Mouse (Mus musculus): Measurements from ENCODE around the gene Tubb2b.

Tubb2b gene

DNA sequence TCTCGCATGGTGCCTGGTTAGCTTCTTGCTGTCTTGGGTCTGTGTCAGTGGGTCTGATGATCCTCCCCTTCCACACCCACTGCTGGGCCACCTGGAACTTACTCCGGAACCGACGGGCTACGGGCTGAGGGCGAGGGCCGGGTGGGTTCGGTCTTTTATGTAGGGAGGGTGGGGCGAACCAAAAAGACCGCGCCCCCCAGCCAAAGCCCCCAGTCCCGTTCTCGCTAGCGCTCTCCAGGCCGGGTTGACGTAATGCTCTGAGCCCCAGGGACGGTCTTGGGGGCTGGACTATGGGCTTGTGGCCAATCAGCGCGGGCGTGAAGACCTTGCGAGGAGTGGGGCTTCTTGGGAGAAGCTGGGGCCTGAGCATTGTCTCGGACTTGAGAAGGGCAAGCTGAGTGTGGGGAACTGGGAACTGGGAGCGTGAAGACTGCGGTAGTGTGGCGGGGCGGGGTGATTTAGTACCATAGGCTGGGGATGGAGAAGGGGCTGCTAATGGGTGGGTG lies at the start of gene Tubb2b:
Gene Tubb2b, minus strand, starts transcription at position 241 of the 506 bp plus-strand sequence.
- DNase-seq, result peak; percentile 97

GRCm38 (mm10) chr13:34174025-34174424 lies 43.8 kb upstream of the Tubb2b start:
- DNase-seq, result no peak

DNA sequence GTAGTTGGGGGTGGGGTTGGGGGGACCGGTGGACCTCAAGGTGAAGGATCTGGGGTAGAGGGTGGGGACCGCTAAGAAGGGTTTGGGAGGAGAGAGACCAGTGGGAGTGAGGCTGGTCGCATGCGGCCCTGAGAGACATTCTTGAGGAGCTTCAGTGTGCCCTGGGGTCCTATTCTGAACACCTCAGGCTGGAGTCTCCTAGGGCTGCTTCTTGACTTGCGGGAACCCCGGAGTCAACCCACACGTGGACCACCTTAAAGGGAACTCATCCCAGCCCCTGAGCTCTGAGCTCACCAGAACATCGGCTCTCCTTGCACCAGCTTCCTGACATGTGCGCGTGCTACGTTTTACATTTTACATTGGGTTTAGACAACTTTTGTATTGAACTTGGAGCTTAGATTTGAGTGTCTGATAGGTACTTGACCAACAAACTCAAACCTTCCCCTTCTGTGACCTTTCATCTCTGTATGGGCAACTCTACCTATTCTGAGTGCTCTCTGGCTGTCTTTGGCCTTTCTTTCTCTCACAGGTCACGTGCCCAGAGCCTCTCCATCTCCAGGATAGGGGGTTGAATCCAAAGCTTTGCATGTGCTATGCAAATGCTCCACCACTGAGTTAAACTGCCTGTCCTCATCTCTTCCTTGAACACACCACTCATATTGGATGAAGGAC lies 33.2 kb upstream of the Tubb2b start:
- DNase-seq, result no peak

GRCm38 (mm10) chr13:34162491-34163303 lies 32.4 kb upstream of the Tubb2b start, which contains the start of gene Psmg4:
TSS of gene Psmg4 (plus strand) at chr13:34162964.
- peak; percentile 99 for DNase-seq

DNA sequence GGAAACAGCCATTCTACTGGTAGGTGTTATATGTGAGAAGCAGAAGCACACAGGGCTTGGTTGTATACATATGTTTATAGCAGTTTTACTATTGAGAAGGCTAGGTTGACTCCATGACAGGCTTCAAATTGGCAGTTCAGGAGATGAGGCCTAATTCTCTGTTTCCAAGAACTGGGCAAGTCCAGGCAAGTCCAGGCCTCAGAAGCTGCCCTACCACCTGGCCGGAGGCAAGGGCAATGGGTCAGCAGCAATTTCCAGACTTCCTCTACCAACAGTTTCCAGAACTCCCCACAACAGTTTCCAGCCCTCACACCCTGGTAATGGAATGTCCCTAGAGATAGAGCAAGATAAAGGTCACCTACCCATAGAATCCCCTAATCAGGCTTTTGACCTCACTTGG lies 29.7 kb upstream of the Tubb2b start:
- DNase-seq, result peak; percentile 79

DNA sequence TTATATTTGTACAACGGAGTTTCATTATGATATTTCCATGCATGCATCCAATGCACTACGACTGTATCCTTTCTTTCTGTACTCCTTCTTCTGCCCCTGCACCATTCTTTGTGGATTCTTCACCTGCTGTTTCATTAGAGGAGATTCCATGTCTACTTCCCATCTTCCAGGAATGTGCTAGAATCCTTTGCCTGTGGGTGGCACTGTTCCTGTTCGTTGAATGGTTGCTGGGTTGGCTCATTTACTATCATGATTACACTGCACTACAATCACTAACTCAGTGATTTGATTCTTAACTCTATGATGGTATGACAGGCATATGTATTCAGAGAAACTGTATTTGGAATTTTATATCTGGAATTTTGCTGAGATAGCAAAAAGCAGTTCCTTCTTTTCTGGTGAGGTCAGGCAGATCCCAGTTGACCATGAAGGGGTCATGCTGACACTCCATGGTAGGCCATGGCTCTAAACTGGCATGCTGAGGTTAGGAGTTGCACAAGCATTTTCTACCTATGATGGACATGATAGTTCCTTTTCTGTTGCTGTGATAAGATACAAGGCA lies 27.4 kb upstream of the Tubb2b start:
- peak; percentile 56 for DNase-seq

DNA sequence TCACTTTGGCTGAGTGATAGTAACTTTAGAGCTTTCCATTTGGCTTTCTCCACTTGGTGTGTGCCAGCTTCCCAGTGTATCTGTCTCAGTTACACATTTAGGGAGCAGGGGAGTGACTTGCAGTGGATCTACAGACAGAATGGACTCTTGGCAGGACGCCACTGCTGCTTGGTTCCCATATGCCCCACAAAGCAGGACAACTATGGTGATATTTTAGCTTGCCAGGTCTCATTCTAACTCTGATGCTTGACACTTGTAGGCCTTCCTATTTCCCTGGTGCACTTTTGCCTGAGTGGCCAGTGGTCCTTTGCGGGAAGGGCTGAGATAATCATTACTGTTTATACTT lies 26.5 kb upstream of the Tubb2b start:
- peak; percentile 89 for DNase-seq

GRCm38 (mm10) chr13:34156133-34156839 lies 26.0 kb upstream of the Tubb2b start:
- DNase-seq, result peak; percentile 89

GRCm38 (mm10) chr13:34154931-34155272 lies 24.6 kb upstream of the Tubb2b start:
- DNase-seq, result peak; percentile 92

DNA sequence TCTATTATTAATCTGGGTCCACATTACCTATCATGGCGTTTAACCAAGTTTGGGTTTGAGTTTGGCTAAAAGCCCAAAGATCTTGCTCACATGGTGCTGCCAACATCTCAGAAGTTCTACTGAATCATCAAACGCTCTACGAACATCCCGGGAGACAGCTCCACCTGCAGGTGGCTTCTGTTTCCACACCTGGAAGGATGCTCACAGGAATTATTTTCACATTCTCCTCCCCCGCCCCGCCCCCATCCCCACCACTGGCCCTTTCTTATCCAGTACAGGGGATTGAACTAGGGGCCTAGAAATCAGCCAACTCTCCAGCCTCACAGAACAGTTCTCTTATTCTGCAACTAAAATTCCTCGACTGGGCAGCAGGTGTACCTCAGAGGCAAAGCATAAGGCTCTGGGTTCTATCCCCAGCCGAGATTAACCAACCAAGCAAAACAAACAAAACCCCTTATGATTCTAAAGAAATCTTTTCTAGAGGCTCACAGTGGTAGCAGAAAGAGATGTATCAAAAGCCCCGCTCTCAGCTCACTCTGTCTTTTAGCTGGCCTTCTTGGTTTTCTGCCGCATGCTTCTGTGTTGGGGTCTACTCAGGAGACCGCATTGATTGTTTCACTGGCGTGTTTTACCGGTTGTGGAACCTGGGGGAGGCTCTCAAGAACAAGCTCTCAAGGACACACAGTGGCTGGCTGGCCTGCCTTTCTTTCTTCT lies 24.1 kb upstream of the Tubb2b start:
- DNase-seq, result peak; percentile 95

DNA sequence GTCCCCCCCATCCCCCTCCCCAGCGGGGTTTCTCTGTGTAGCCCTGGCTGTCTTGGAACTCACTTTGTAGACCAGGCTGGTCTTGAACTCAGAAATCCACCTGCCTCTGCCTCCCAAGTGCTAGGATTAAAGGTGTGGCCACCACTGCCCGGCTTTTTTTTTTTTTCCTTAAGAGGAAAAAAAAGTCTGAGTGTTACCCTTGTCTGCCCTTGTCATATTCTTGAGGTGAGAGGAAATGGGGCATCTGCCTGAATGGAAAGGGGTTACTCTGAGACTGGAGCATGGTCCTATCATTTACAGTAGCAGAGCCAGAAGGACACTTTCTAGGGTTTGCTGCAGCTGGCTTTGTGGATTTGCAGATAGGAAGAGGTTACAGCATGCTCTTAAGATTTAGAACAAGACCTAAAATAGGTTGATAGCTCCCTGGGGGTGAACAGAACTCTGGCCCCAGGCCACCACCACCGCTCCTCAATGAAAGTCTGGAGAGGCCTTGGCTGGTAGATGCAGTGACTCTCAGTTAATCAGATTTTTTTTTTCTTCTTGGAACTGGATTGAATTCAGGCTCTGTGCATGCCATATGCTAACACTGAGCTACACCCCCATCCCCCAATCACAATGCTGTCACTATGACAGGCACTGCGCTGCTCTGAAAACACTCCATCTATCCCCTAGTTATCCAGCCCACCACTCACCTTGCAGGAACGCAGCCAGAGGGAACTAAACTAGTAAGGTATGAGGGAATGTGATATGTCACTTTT lies 23.2 kb upstream of the Tubb2b start:
- peak; percentile 95 for DNase-seq

- DNase-seq, result peak; percentile 69
Measured at GRCm38 (mm10) chr13:34152695-34153094, 22.4 kb upstream of the Tubb2b start.

GRCm38 (mm10) chr13:34151425-34151824 lies 21.2 kb upstream of the Tubb2b start:
- DNase-seq, result peak; percentile 51

- peak; percentile 91 for DNase-seq
Measured at GRCm38 (mm10) chr13:34150271-34151027, 20.2 kb upstream of the Tubb2b start.

- DNase-seq, result peak; percentile 21
Measured at GRCm38 (mm10) chr13:34149463-34150176, 19.4 kb upstream of the Tubb2b start.

DNA sequence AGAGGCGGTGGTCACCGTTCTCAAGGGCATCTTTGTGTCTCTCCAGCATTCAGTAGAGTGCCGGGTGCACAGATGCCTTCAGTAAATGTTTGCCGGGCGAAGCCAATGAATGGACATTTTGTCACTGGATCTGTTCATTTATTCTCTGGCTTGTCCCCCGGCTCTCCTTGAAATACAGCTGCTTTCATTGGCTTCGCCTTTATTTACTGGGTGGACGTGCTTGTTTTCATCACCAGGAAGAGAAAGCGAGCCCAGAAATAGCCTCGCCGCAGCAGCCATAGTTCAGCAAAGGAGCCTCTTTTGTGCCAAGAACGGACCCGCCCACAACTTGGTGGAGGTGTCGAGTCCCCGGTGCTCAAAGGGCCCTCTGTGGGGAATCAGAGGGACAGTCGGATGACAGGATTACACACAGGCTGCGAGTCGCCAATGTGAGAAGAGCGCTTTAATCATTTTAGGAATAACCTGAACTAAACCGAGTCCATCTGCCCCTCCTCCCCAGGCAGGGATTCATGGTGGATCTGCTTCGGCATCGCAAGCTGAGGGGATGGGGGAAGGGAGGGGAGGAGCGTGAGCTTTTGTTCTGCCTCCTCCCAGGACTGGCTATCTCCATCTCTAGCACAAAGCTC lies 18.6 kb upstream of the Tubb2b start:
- peak; percentile 98 for DNase-seq

- peak; percentile 89 for DNase-seq
Measured at GRCm38 (mm10) chr13:34148181-34148580, 17.9 kb upstream of the Tubb2b start.

GRCm38 (mm10) chr13:34146916-34147315 lies 16.6 kb upstream of the Tubb2b start:
- DNase-seq, result no peak

DNA sequence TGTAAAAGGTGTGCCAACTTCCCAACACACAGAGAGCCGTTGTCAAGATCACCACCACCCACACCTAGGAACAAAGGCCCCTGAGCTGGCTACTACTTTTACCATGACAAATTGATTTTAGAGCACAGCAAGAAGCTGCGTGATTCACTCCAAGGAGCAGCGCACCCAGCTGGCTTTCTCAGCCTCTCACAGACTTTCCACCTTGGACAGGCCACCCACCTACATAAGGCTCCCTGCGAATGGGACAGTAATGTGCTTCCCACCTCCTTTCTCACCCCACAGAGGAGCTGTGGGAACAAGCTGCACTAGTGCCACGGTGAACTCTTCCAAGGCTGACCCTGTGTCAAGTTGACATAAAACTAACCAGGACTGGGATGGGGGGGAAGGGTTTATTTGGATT lies 13.1 kb upstream of the Tubb2b start:
- DNase-seq, result peak; percentile 48

- peak; percentile 95 for DNase-seq
Measured at GRCm38 (mm10) chr13:34136605-34137004, 6.3 kb upstream of the Tubb2b start.

All from heart, adult 11 months (tissue).